Mouse (Mus musculus) liver, postnatal 0 days (tissue): ENCODE measurements around the gene Il11.
A peak's percentile ranks its signal among the peaks of the same experiment; 100 is the strongest.

Source experiments
- CTCF ChIP-seq: sonication (generic); IDR thresholded peaks from 2 replicates; pipeline ENCODE4 v1.5.1; 2016; ENCODE audit warnings: antibody characterized with exemption, low read depth
- EP300 ChIP-seq: IDR thresholded peaks from 2 replicates; pipeline ENCODE4 v1.6.1; 2016; ENCODE audit warnings: antibody characterized with exemption, low read depth, mild to moderate bottlenecking

- TF ChIP-seq EP300 (no peak), CTCF (peak; percentile 13; the same call in 1 of the 2 replicates)
Measured at GRCm38 (mm10) chr7:4748321-4748720, 34.3 kb downstream of the Il11 start.
